In the genomic region with DNA sequence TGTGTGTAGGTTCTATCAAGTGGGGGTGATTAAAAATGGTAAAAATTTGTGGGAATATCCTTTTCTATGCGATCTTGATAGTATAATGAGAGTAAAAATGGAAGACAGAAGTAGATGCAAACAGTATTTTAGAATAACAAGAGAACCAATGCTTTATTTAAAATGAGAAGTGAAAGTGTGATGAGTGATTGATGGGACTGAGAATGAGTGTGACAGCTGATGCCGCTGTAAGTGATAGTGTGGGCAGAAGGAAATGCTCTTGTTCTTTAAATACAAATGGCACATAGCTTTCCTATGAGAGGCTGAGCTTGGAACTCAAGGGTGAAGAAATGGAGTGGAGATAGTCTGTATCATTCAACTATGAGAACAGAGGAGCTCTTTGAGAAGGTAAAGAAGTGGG, we compare ENCODE assay signal across 12 mouse cellular contexts.
"Had no signal": no experiment of that assay in that cellular context is flagged by ENCODE, and none has a peak within 500 bp of the region (broad histone marks: within the 10 kb centered on the region; RNA-seq: fewer than 3 reads in every experiment).

No protein-coding gene starts in this region.

- H3K27me3 ChIP-seq: limb, embryonic 13.5 days; midbrain, embryonic 15.5 days; neural tube, embryonic 13.5 days had no signal

- H3K9me3 ChIP-seq: limb, embryonic 13.5 days; midbrain, embryonic 15.5 days; neural tube, embryonic 13.5 days had no signal

- DNase-seq: kidney, adult 11 months; kidney, postnatal 10 days; kidney, postnatal 4 days; left cerebral cortex, postnatal 4 days; lung, adult 18-20 months; right cerebral cortex, postnatal 25 days had no signal

- H3K36me3 ChIP-seq: midbrain, embryonic 15.5 days; neural tube, embryonic 13.5 days had no signal

- H3K27ac ChIP-seq: layer of hippocampus, adult 2 months; limb, embryonic 13.5 days; liver, embryonic 14.5 days; midbrain, embryonic 15.5 days; neural tube, embryonic 13.5 days; stomach, postnatal 0 days had no signal

- H3K4me3 ChIP-seq: layer of hippocampus, adult 2 months; limb, embryonic 13.5 days; midbrain, embryonic 15.5 days; neural tube, embryonic 13.5 days had no signal

- H3K4me2 ChIP-seq: limb, embryonic 13.5 days; midbrain, embryonic 15.5 days; neural tube, embryonic 13.5 days had no signal

- H3K9ac ChIP-seq: limb, embryonic 13.5 days; liver, embryonic 14.5 days; midbrain, embryonic 15.5 days; neural tube, embryonic 13.5 days had no signal

- ATAC-seq: midbrain, embryonic 15.5 days had no signal

- H3K4me1 ChIP-seq: limb, embryonic 13.5 days; midbrain, embryonic 15.5 days; neural tube, embryonic 13.5 days had no signal
